Mouse (Mus musculus) midbrain, embryonic 15.5 days (tissue): ENCODE measurements around the gene Slc2a1. TPM values are rescaled to one million over a fixed set of nuclear protein-coding genes. Genes with fewer than 3 reads are reported as not detected.
A peak's percentile ranks its signal among the peaks of the same experiment; 100 is the strongest.

Experiments
- ATAC-seq: fragments of 200-750 bp; cut with Nextera tagmentation; replicated peaks from 2 replicates; pipeline ENCODE4 v1.8.0; 2017; ENCODE audit warnings: moderate TSS enrichment
- H3K27ac ChIP-seq: fragments of 300-500 bp; sonication (generic); 2 replicates; pipeline ENCODE4 v1.5.1; 2015; ENCODE audit warnings: mild to moderate bottlenecking, inconsistent platforms
- H3K27me3 ChIP-seq: fragments of 300-500 bp; sonication (generic); replicated peaks from 2 replicates; pipeline ENCODE4 v1.6.1; 2015; ENCODE audit warnings: inconsistent platforms
- H3K36me3 ChIP-seq: fragments of 300-500 bp; sonication (generic); replicated peaks from 2 replicates; pipeline ENCODE4 v1.6.1; 2015; ENCODE audit warnings: inconsistent platforms
- H3K4me1 ChIP-seq: fragments of 300-500 bp; sonication (generic); 2 replicates; pipeline ENCODE4 v1.6.1; 2015; ENCODE audit warnings: inconsistent platforms
- H3K4me2 ChIP-seq: fragments of 300-500 bp; sonication (generic); 2 replicates; pipeline ENCODE4 v1.6.1; 2015; ENCODE audit warnings: inconsistent platforms, mild to moderate bottlenecking, moderate library complexity
- H3K4me3 ChIP-seq: fragments of 300-500 bp; sonication (generic); 2 replicates; pipeline ENCODE4 v1.5.1; 2015; ENCODE audit warnings: mild to moderate bottlenecking, inconsistent platforms
- H3K9ac ChIP-seq: fragments of 300-500 bp; sonication (generic); 2 replicates; pipeline ENCODE4 v1.6.1; 2015; ENCODE audit warnings: mild to moderate bottlenecking, inconsistent platforms
- H3K9me3 ChIP-seq: fragments of 300-500 bp; sonication (generic); 2 replicates; pipeline ENCODE4 v1.6.1; 2016; ENCODE audit warnings: inconsistent platforms
- WGBS: fragments of 180-500 bp; shearing (Covaris S2); methylation state at CpG from one replicate; pipeline ENCODE4 v1.1.7; 2015; ENCODE audit warnings: mixed read lengths; 5-methylcytosine and 5-hydroxymethylcytosine counted together
- polyA plus RNA-seq: library from polyadenylated mRNA; unstranded; fragments of >200 nt; fragmentation: Nextera tagmentation; extraction: Ambion mirVana; gene quantifications from 2 replicates; pipeline ENCODE4 v1.2.1, GENCODE M21; 2015

Slc2a1 gene
- polyA plus RNA-seq, 1 experiment from 2014 or later, result 96.1 TPM

GRCm38 (mm10) chr4:119167068-119167467 is 58.6 kb downstream of the Slc2a1 start:
- H3K4me2 ChIP-seq, result no peak overlapping the region
- H3K27ac ChIP-seq, result no peak overlapping the region
- H3K4me3 ChIP-seq, result no peak overlapping the region
- 85% methylated on average over 4 of the region's 4 CpGs for WGBS
- ATAC-seq, result no peak
- H3K9me3 ChIP-seq, result no peaks in the 10 kb centered on the region
- H3K9ac ChIP-seq, result no peak overlapping the region
- no peaks in the 10 kb centered on the region for H3K36me3 ChIP-seq
- no peaks in the 10 kb centered on the region for H3K27me3 ChIP-seq
- 0 out of 2 replicates have a peak, but pooled peaks cover 4% of the 10 kb centered on the region for H3K4me1 ChIP-seq

- ATAC-seq, result peak; percentile 61
- no peak overlapping the region for H3K27ac ChIP-seq
- no peak overlapping the region for H3K4me3 ChIP-seq
- no peaks in the 10 kb centered on the region for H3K36me3 ChIP-seq
- peaks cover 10% of the 10 kb centered on the region for H3K4me1 ChIP-seq
- no peaks in the 10 kb centered on the region for H3K27me3 ChIP-seq
- 4% methylated on average over 4 of the region's 4 CpGs for WGBS
- H3K9ac ChIP-seq, result no peak overlapping the region
- no peaks in the 10 kb centered on the region for H3K9me3 ChIP-seq
- no peak overlapping the region for H3K4me2 ChIP-seq
Measured at GRCm38 (mm10) chr4:119167663-119168062, 59.2 kb downstream of the Slc2a1 start.

DNA sequence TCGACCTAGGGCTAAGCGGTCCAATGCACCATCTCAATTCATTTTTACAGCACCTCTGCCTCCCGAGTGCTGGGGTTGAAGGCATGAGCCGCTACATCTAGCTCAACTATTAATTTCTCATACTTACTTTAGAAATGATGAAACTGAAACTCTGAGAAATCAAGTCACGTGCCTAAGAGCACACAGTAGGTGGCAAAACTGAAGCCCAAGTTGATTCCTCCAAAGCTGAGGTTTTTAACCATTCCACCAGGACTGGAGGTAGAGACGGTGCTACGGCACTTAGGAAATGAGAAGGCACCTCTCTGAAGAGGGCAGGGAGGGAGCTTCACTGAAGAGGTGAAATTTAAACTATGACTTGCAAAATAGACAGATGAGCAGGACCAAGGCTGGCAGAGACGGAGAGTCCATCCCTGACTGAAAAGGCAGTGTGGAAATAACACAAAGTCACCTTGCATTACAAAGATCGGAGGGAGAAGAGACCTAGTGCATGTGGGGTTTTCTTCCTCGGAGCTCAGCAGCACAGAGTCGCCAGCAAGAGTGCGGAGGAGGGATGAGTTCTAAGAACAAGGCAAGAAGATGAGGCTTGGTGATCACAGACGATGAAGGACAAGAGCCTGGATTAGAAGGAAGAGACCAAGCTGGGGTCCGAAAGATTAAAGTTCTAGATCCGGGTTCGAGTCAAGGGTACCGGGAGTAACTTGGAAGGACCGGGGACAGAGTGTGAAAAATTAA is 64.6 kb downstream of the Slc2a1 start:
- no peaks in the 10 kb centered on the region for H3K27me3 ChIP-seq
- no peak for ATAC-seq
- H3K4me1 ChIP-seq, result peaks cover 20% of the 10 kb centered on the region
- H3K4me3 ChIP-seq, result peak overlapping the region; percentile 93
- no peaks in the 10 kb centered on the region for H3K36me3 ChIP-seq
- H3K4me2 ChIP-seq, result peak overlapping the region; percentile 79
- 37% methylated on average over 18 of the region's 18 CpGs for WGBS
- H3K9ac ChIP-seq, result peak overlapping the region; percentile 71
- no peaks in the 10 kb centered on the region for H3K9me3 ChIP-seq
- peak overlapping the region; percentile 77 for H3K27ac ChIP-seq

GRCm38 (mm10) chr4:119173851-119174453 is 65.4 kb downstream of the Slc2a1 start, which contains the start of gene Zfp691:
Gene Zfp691, minus strand, starts transcription at chr4:119174195.
- Histone ChIP-seq H3K4me1 (peaks cover 20% of the 10 kb centered on the region), H3K36me3 (no peaks in the 10 kb centered on the region), H3K27ac (peak within 1 kb of the TSS; percentile 77), H3K9ac (peak within 1 kb of the TSS; percentile 71), H3K27me3 (no peaks in the 10 kb centered on the region), H3K4me2 (peak within 1 kb of the TSS; percentile 79), H3K4me3 (peak within 1 kb of the TSS; percentile 93), H3K9me3 (no peaks in the 10 kb centered on the region)
- ATAC-seq, result peak; percentile 100
- under 1% methylated on average over 40 of the region's 40 CpGs for WGBS

DNA sequence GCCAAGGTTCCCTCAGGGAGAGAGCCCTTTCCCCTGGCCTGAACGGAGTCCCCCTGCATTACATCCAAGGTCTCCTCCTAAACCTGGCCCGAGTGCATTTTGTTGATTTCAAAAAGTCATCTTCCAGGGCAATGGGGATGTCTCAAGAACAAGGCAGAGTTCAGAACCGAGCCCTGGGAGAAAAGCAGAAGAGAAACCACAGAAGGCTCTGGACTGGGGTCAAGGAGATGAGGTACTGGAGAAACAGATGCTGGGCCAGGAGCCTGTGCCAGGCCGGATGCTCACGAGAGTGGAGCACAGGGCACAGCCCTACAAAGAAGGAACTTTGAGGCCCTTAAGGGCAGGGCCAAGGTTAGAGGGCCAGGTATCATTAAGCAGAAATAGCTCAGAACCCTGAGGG is 69.2 kb downstream of the Slc2a1 start:
- no peak for ATAC-seq

DNA sequence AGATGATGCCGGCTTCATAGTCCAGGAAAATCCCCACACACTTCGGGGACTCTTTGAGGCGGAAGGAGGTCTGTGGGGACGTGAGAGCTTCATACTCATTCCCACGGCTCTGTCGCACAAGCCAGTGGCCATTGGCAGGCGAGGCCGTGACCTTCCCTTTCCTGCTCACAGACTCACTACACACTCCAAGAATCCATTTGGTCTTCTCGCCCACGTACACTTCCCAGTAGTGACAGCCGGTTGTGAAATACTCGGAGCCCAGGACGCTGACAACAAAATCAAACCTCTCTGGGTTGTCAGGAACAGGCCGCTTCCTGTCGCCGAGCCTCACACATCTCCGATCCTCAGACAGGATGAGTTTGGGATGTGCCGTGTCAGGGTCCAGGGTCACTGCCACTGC is 69.8 kb downstream of the Slc2a1 start:
- ATAC-seq, result no peak
- H3K27me3 ChIP-seq, result no peaks in the 10 kb centered on the region
- H3K36me3 ChIP-seq, result no peaks in the 10 kb centered on the region
- 86% methylated on average over 18 of the region's 18 CpGs for WGBS
- no peak overlapping the region for H3K9ac ChIP-seq
- H3K27ac ChIP-seq, result no peak overlapping the region
- no peak overlapping the region for H3K4me3 ChIP-seq
- no peak overlapping the region for H3K4me2 ChIP-seq
- H3K9me3 ChIP-seq, result no peaks in the 10 kb centered on the region
- H3K4me1 ChIP-seq, result peaks cover 4% of the 10 kb centered on the region

More for the DNA sequence above, 69.2 kb downstream of the Slc2a1 start:
- Histone ChIP-seq H3K4me2 (no peak overlapping the region), H3K9me3 (no peaks in the 10 kb centered on the region), H3K27ac (no peak overlapping the region), H3K4me1 (peaks cover 10% of the 10 kb centered on the region), H3K9ac (no peak overlapping the region), H3K36me3 (no peaks in the 10 kb centered on the region), H3K4me3 (no peak overlapping the region), H3K27me3 (no peaks in the 10 kb centered on the region)
- 78% methylated on average over 5 of the region's 5 CpGs for WGBS

DNA sequence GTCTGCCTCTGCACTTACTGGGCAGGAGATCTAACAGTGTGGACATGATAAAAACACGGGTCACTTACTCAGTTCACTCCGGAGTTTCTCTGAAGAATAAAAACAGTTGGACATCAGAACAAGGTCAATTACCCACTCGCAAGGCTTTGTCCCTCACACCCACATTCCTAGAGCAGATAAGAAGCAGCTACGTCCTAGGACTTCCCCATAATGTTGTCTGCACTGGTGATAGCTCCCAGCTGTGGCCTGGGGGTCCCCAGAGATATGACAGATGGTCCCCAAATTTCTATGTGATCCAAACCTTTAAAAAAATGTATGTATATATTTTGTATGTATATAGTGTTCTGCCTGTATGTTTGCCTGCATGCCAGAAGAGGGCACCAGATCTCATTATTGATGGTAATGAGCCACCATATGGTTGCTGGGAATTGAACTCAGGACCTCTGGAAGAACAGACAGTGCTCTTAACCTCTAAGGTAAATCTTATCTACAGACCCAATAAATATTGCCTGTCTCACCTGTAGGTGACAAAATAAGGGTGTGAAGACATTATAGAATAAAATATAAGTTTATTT is 71.7 kb downstream of the Slc2a1 start:
- no peak overlapping the region for H3K9ac ChIP-seq
- no peak overlapping the region for H3K4me2 ChIP-seq
- H3K4me3 ChIP-seq, result no peak overlapping the region
- no peaks in the 10 kb centered on the region for H3K36me3 ChIP-seq
- H3K27me3 ChIP-seq, result no peaks in the 10 kb centered on the region
- H3K27ac ChIP-seq, result no peak overlapping the region
- WGBS, result 63% methylated on average over 4 of the region's 4 CpGs
- ATAC-seq, result no peak
- H3K9me3 ChIP-seq, result no peaks in the 10 kb centered on the region
- H3K4me1 ChIP-seq, result no peaks in the 10 kb centered on the region

DNA sequence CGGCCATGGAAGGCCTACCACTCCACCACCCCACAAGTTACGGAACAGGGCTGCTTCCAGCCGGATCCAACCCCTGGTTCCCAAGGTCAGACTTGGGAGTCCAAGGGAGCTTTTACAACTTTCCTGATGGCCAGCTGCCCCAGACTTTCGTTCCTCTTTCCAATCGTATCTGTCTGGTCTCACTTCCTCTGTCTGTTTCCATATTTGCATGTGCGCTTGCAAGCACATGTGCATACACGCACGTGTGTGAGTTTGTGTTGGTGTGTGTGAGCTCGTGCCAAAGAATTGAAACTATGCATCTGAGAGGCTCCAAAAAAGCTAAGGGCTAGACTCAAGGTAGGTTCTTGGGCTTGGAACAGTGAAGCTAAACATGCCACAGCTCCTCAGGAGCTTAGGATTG is 72.9 kb downstream of the Slc2a1 start:
- no peak for ATAC-seq
- WGBS, result 91% methylated on average over 9 of the region's 9 CpGs
- Histone ChIP-seq H3K4me2 (no peak overlapping the region), H3K9ac (no peak overlapping the region), H3K27ac (no peak overlapping the region), H3K4me3 (no peak overlapping the region), H3K27me3 (no peaks in the 10 kb centered on the region), H3K9me3 (no peaks in the 10 kb centered on the region), H3K4me1 (no peaks in the 10 kb centered on the region), H3K36me3 (no peaks in the 10 kb centered on the region)

DNA sequence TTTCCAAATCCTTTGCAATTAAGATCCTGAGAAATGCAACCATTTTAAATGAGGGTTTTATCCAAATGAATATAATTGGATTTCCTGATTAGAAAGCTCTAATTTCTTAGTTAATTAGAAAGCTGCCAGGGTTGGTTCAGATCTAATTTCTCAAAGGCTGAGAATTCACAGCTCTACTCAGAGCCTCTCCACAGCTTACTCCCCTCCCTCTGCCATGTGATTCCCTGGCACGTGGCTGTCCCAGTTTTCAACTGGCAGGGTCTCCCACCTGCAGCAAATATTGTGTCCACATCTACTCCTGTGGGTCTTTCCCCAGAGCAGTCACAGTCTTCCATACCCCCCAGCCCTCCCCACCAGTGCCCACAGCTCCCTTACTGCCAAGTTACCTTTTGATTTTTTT is 75.0 kb downstream of the Slc2a1 start:
- no peak for ATAC-seq

DNA sequence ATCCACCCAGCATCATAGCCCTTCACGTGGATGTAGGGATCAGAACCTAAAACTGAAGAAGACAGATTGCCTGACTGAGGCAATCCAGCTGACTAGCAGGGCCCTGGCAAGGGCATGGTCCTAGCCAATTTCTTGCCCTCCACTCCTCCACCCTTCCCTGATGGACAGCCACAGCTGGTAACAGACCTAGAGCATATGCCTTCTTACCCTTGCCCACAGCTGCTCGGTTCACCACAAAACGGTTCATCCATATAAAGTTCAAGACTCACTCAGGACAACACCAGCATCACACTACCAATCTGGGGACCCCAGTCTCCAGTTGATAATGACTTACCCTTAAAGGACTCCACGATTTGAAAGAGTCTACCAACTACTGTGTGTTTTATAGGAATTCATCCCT is 77.3 kb downstream of the Slc2a1 start:
- Histone ChIP-seq H3K9me3 (no peaks in the 10 kb centered on the region), H3K4me1 (no peaks in the 10 kb centered on the region), H3K4me3 (no peak overlapping the region), H3K4me2 (no peak overlapping the region), H3K36me3 (no peaks in the 10 kb centered on the region), H3K9ac (no peak overlapping the region), H3K27ac (no peak overlapping the region), H3K27me3 (no peaks in the 10 kb centered on the region; the same call in 1 of the 2 replicates)
- 86% methylated on average over 4 of the region's 4 CpGs for WGBS
- no peak for ATAC-seq

More for the DNA sequence above, 75.0 kb downstream of the Slc2a1 start:
- no peak overlapping the region for H3K4me3 ChIP-seq
- H3K9me3 ChIP-seq, result no peaks in the 10 kb centered on the region
- no peak overlapping the region for H3K27ac ChIP-seq
- H3K4me1 ChIP-seq, result no peaks in the 10 kb centered on the region
- H3K4me2 ChIP-seq, result no peak overlapping the region
- no peak overlapping the region for H3K9ac ChIP-seq
- no peaks in the 10 kb centered on the region; the same call in 1 of the 2 replicates for H3K27me3 ChIP-seq
- 48% methylated on average over 1 of the region's 1 CpGs for WGBS
- H3K36me3 ChIP-seq, result no peaks in the 10 kb centered on the region
